Mouse (Mus musculus): ENCODE measurements around the gene Htra1.

GRCm38 (mm10) chr7:130978545-130978944 lies 42.6 kb downstream of the Htra1 start:
- TF ChIP-seq POLR2A (IDR thresholded peaks at IDR 0.05; ENCODE audit: low read depth, low read length) (no peak), CTCF (conservative IDR thresholded peaks at IDR 0.05; ENCODE audit: insufficient read depth, insufficient read length, low read depth, low read length) (no peak)
